Mouse (Mus musculus) liver, adult 2 months (tissue): ENCODE data around the gene Gpnmb. TPM values are rescaled to one million over a fixed set of nuclear protein-coding genes. Genes with fewer than 3 reads are reported as not detected.

ENCODE experiments used
- DNase-seq: peaks from one replicate; pipeline ENCODE4 v3.0.0-alpha.2; 2011; ENCODE audit warnings: low read depth, low spot score; ENCODE audit errors: extremely low read depth
- H3K27ac ChIP-seq: fragments of 200-500 bp; replicated peaks from 2 replicates; pipeline ENCODE4 v1.5.1; 2012; ENCODE audit warnings: low read depth, mild to moderate bottlenecking, control low read depth, inconsistent platforms, low read length; ENCODE audit not compliant: insufficient read depth
- H3K27me3 ChIP-seq: fragments of 200-500 bp; 2 replicates; pipeline ENCODE4 v1.6.1; 2012; ENCODE audit warnings: mild to moderate bottlenecking, moderate library complexity, low read length, inconsistent platforms; ENCODE audit not compliant: control insufficient read depth, insufficient read depth
- H3K36me3 ChIP-seq: fragments of 200-500 bp; 2 replicates; pipeline ENCODE4 v1.6.1; 2012; ENCODE audit warnings: low read length, inconsistent platforms; ENCODE audit not compliant: control insufficient read depth, insufficient read depth
- H3K4me1 ChIP-seq: fragments of 200-500 bp; 2 replicates; pipeline ENCODE4 v1.6.1; 2011; ENCODE audit warnings: low read length; ENCODE audit not compliant: control insufficient read depth, insufficient read depth
- H3K4me3 ChIP-seq: fragments of 200-500 bp; 2 replicates; pipeline ENCODE4 v1.5.1; 2011; ENCODE audit warnings: low read depth, mild to moderate bottlenecking, control low read depth, low read length, moderate library complexity; ENCODE audit not compliant: insufficient read depth
- H3K79me2 ChIP-seq: fragments of 200-500 bp; 2 replicates; pipeline ENCODE4 v1.6.1; 2012; ENCODE audit warnings: inconsistent platforms, mild to moderate bottlenecking, low read length, moderate library complexity; ENCODE audit not compliant: control insufficient read depth, insufficient read depth
- H3K9ac ChIP-seq: fragments of 200-500 bp; 2 replicates; pipeline ENCODE4 v1.6.1; 2012; ENCODE audit warnings: low read depth, mild to moderate bottlenecking, control low read depth, inconsistent platforms, low read length
- CTCF ChIP-seq: fragments of 200-500 bp; IDR thresholded peaks from 2 replicates; pipeline ENCODE4 v1.5.1; 2011; ENCODE audit warnings: low read depth, low read length, control low read depth
- POLR2A ChIP-seq: fragments of 200-500 bp; IDR thresholded peaks from 2 replicates; pipeline ENCODE4 v1.6.1; 2011; ENCODE audit warnings: low read length, control low read depth; ENCODE audit not compliant: insufficient read depth; ENCODE audit errors: extremely low read depth
- WGBS: fragments of 180-500 bp; shearing (Covaris S2); methylation state at CpG from one replicate; pipeline ENCODE4 v1.1.7; 2018; 5-methylcytosine and 5-hydroxymethylcytosine counted together
- polyA plus RNA-seq: library from polyadenylated mRNA; depleted of rRNA; stranded (reverse); fragments of >200 nt; gene quantifications from 2 replicates; pipeline ENCODE4 v1.2.3, GENCODE M21; 2012
- total RNA-seq: library from RNA; depleted of rRNA; stranded (reverse); fragments of >200 nt; gene quantifications from 2 replicates; pipeline ENCODE4 v1.2.3, GENCODE M21; 2014

Gpnmb gene
- total and polyA plus RNA-seq, 2 experiments = under 0.01 to 0.20 TPM

DNA sequence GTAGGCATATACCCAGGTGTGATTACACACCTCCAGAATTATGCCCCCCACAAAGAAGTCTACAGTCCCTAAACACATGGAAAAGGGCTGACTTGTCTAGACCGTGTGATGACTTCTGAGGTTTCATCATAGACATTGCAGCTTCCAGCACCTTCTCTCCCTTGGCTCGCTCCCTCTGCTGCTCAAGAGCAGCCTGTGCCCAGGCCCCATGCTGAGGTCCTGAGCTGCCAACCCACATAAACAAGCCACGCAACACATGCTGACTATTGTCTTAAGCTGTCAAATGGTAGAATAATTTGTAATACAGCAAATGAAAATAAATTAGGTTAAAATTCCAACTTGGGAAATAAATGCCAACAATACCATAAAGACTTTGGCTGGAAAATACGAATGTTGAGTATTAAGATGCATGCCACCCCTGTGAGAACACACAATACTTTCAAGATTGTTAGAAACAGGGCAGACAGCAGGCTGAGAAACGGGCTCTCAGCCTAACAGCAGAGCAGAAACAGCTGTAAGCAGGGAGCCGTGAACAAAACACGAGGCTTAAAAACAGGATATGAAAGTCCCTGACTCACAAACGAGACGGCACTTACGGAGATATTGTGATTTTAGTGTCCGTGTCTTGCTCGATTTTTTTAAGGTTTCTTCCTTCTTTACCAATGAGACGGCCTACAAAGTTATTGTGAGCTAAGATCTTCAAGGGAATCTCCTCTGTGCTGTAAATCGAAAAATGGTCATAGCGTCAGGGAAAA, 70.6 kb downstream of the Gpnmb start:
- Histone ChIP-seq H3K9ac (no peak overlapping the region), H3K36me3 (no peaks in the 10 kb centered on the region), H3K79me2 (no peaks in the 10 kb centered on the region), H3K4me1 (0 out of 2 replicates have a peak, but pooled peaks cover 4% of the 10 kb centered on the region), H3K4me3 (no peak overlapping the region), H3K27ac (no peak overlapping the region), H3K27me3 (no peaks in the 10 kb centered on the region)
- no peak for TF ChIP-seq CTCF
- no peak for TF ChIP-seq POLR2A
- 89% methylated on average over 15 of the region's 15 CpGs for WGBS
- DNase-seq = no peak

- Histone ChIP-seq H3K9ac (no peak overlapping the region), H3K27me3 (no peaks in the 10 kb centered on the region), H3K4me1 (0 out of 2 replicates have a peak, but pooled peaks cover 4% of the 10 kb centered on the region), H3K79me2 (no peaks in the 10 kb centered on the region), H3K36me3 (no peaks in the 10 kb centered on the region), H3K4me3 (no peak overlapping the region), H3K27ac (no peak overlapping the region)
- 99% methylated on average over 2 of the region's 2 CpGs for WGBS
- no peak for DNase-seq
- TF ChIP-seq POLR2A (no peak), CTCF (no peak)
Measured at GRCm38 (mm10) chr6:49109196-49109595, 72.8 kb downstream of the Gpnmb start.

DNA sequence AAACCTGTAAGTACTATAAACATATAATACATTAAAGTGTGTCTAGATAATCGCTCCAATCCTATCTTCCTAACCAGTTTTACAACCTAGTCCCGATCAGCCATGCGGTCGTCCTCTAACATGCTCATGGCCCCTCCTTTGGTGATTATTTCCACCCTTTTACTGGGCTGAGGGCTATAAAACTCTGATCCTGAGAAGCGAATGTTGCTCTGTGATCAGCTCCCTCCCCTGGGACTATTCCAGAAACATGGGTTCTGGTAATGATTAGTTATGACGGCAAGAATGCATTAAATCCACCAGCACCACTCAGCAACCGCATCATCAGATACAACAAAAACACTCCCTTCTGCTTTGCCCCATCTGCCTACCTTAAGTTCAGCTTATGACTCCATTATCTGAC, 77.5 kb downstream of the Gpnmb start:
- no peak for TF ChIP-seq CTCF
- no peak for TF ChIP-seq POLR2A
- DNase-seq = no peak
- Histone ChIP-seq H3K4me3 (no peak overlapping the region), H3K4me1 (0 out of 2 replicates have a peak, but pooled peaks cover 4% of the 10 kb centered on the region), H3K79me2 (no peaks in the 10 kb centered on the region), H3K27ac (no peak overlapping the region), H3K36me3 (no peaks in the 10 kb centered on the region), H3K9ac (no peak overlapping the region), H3K27me3 (no peaks in the 10 kb centered on the region)
- WGBS = 97% methylated on average over 7 of the region's 7 CpGs

DNA sequence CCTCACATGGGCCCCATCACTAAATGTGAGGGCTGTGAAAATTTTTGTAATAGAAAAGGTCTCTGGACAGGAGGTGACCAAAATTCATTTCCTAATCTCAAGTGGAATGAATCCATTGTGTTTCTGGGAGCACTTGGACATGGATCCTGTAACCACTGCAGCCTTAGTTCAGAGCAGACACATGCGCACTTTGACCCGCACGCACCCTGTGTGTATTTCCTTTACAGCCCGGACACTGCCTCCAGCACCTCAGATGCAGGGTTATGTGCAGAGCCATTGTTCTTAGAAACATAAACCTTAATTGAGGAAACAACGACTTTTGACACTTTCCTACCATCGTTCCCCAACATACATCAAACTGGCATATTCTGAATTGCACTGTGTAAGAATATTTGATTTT, 78.1 kb downstream of the Gpnmb start:
- Histone ChIP-seq H3K4me1 (0 out of 2 replicates have a peak, but pooled peaks cover 3% of the 10 kb centered on the region), H3K79me2 (no peaks in the 10 kb centered on the region), H3K36me3 (no peaks in the 10 kb centered on the region), H3K9ac (no peak overlapping the region), H3K27me3 (no peaks in the 10 kb centered on the region), H3K27ac (no peak overlapping the region), H3K4me3 (no peak overlapping the region)
- 88% methylated on average over 6 of the region's 6 CpGs for WGBS
- no peak for TF ChIP-seq CTCF
- TF ChIP-seq POLR2A = no peak
- no peak for DNase-seq

GRCm38 (mm10) chr6:49115550-49115949, 79.2 kb downstream of the Gpnmb start:
- Histone ChIP-seq H3K4me3 (no peak overlapping the region), H3K36me3 (no peaks in the 10 kb centered on the region), H3K27ac (no peak overlapping the region), H3K79me2 (no peaks in the 10 kb centered on the region), H3K9ac (no peak overlapping the region), H3K4me1 (no peaks in the 10 kb centered on the region), H3K27me3 (no peaks in the 10 kb centered on the region)
- TF ChIP-seq POLR2A = no peak
- DNase-seq = no peak
- 85% methylated on average over 5 of the region's 5 CpGs for WGBS

- Histone ChIP-seq H3K9ac (no peak overlapping the region), H3K27ac (no peak overlapping the region), H3K79me2 (no peaks in the 10 kb centered on the region), H3K4me1 (no peaks in the 10 kb centered on the region), H3K36me3 (no peaks in the 10 kb centered on the region), H3K4me3 (no peak overlapping the region), H3K27me3 (no peaks in the 10 kb centered on the region)
- WGBS = 68% methylated on average over 8 of the region's 8 CpGs
- DNase-seq = no peak
- TF ChIP-seq CTCF (no peak), POLR2A (no peak)
Measured at GRCm38 (mm10) chr6:49116241-49116640, 79.9 kb downstream of the Gpnmb start.
